Mouse (Mus musculus) thymus, postnatal 4 days (tissue): ENCODE measurements around the gene Asb8.

ENCODE experiments used
- DNase-seq: peaks from one replicate; pipeline ENCODE4 v3.0.0; 2021

Gene Asb8

GRCm38 (mm10) chr15:98114852-98115778 is 50.3 kb downstream of the Asb8 start:
- DNase-seq, result no peak

GRCm38 (mm10) chr15:98114098-98114851 is 51.1 kb downstream of the Asb8 start:
- DNase-seq, result no peak

GRCm38 (mm10) chr15:98111791-98112190 is 53.6 kb downstream of the Asb8 start:
- no peak for DNase-seq

- peak; percentile 78 for DNase-seq
These were observed 56.9 kb downstream of the Asb8 start for GRCm38 (mm10) chr15:98108297-98109152.

GRCm38 (mm10) chr15:98107703-98108296 is 57.6 kb downstream of the Asb8 start:
- no peak for DNase-seq

GRCm38 (mm10) chr15:98107230-98107629 is 58.2 kb downstream of the Asb8 start:
- no peak for DNase-seq

GRCm38 (mm10) chr15:98106506-98106905 is 58.9 kb downstream of the Asb8 start:
- DNase-seq, result no peak

- no peak for DNase-seq
These were observed 63.0 kb downstream of the Asb8 start for GRCm38 (mm10) chr15:98102401-98102800.

GRCm38 (mm10) chr15:98098519-98098918 is 66.9 kb downstream of the Asb8 start:
- DNase-seq, result no peak

- peak; percentile 60 for DNase-seq
These were observed 68.5 kb downstream of the Asb8 start for GRCm38 (mm10) chr15:98096957-98097356.

- DNase-seq, result no peak
These were observed 70.5 kb downstream of the Asb8 start for GRCm38 (mm10) chr15:98094905-98095304.

- DNase-seq, result peak; percentile 90
These were observed 72.1 kb downstream of the Asb8 start, which contains the start of gene Senp1 for GRCm38 (mm10) chr15:98093121-98094011. TSS of gene Senp1 (minus strand) at chr15:98093744.

GRCm38 (mm10) chr15:98092372-98093120 is 72.9 kb downstream of the Asb8 start, which contains the start of gene Pfkm:
TSS of gene Pfkm (plus strand) at chr15:98092589.
- DNase-seq, result no peak

- no peak for DNase-seq
These were observed 73.6 kb downstream of the Asb8 start for GRCm38 (mm10) chr15:98091841-98092240.

GRCm38 (mm10) chr15:98089421-98090183 is 75.8 kb downstream of the Asb8 start:
- peak; percentile 68 for DNase-seq

GRCm38 (mm10) chr15:98088889-98089288 is 76.5 kb downstream of the Asb8 start:
- peak; percentile 30 for DNase-seq
